Mouse (Mus musculus) MEL (cell line): ENCODE data around the gene Uqcc1. TPM values are rescaled to one million over a fixed set of nuclear protein-coding genes. Genes with fewer than 3 reads are reported as not detected.

Source experiments
- DNase-seq: peaks from one replicate; pipeline ENCODE4 v3.0.0; 2011; ENCODE audit warnings: low read depth, low spot score
- H3K27ac ChIP-seq: 2 replicates; pipeline ENCODE4 v1.5.1; 2012; ENCODE audit warnings: low read depth, mild to moderate bottlenecking, control low read depth, low read length, moderate library complexity; ENCODE audit not compliant: control insufficient read depth
- H3K27me3 ChIP-seq, 2 experiments: fragments of 150-350 bp in 1 of 2; sonication (generic) in 1 of 2; 2 replicates each; pipeline ENCODE4 v1.6.1; 2012; ENCODE audit warnings: low read length in 2 of 2, mild to moderate bottlenecking in 2 of 2, improper control_type of control experiment in 1 of 2, moderate library complexity in 1 of 2; ENCODE audit not compliant: insufficient read depth in 2 of 2, control insufficient read depth in 1 of 2
- H3K36me3 ChIP-seq, 2 experiments: 2 replicates each; pipeline ENCODE4 v1.6.1; 2012 to 2014; ENCODE audit warnings: low read length in 2 of 2, improper control_type of control experiment in 1 of 2, inconsistent platforms in 1 of 2, mild to moderate bottlenecking in 1 of 2; ENCODE audit not compliant: insufficient read depth in 2 of 2, control insufficient read depth in 1 of 2
- H3K4me1 ChIP-seq, 2 experiments: fragments of 150-350 bp in 1 of 2; sonication (generic) in 1 of 2; 2 replicates each; pipeline ENCODE4 v1.6.1; 2012; ENCODE audit warnings: low read length in 2 of 2, improper control_type of control experiment in 1 of 2, mild to moderate bottlenecking in 1 of 2; ENCODE audit not compliant: insufficient read depth in 2 of 2, control insufficient read depth in 1 of 2
- H3K4me3 ChIP-seq, 2 experiments: fragments of 150-350 bp in 1 of 2; sonication (generic) in 1 of 2; 2 replicates each; pipeline ENCODE4 v1.5.1; 2012; ENCODE audit warnings: low read depth in 2 of 2, low read length in 2 of 2, mild to moderate bottlenecking in 2 of 2, moderate library complexity in 2 of 2, control low read depth in 1 of 2, improper control_type of control experiment in 1 of 2; ENCODE audit not compliant: control insufficient read depth in 1 of 2, insufficient read depth in 1 of 2
- H3K79me2 ChIP-seq: 2 replicates; pipeline ENCODE4 v1.6.1; 2012; ENCODE audit warnings: mild to moderate bottlenecking, low read length, moderate library complexity; ENCODE audit not compliant: control insufficient read depth, poor library complexity, insufficient read depth
- H3K9ac ChIP-seq: 2 replicates; pipeline ENCODE4 v1.6.1; 2012; ENCODE audit warnings: low read depth, mild to moderate bottlenecking, control low read depth, low read length, moderate library complexity; ENCODE audit not compliant: control insufficient read depth, poor library complexity, severe bottlenecking
- H3K9me3 ChIP-seq: fragments of 150-350 bp; sonication (generic); replicated peaks from 2 replicates; pipeline ENCODE4 v1.6.1; 2012; ENCODE audit warnings: mild to moderate bottlenecking, low read length, improper control_type of control experiment, moderate library complexity; ENCODE audit not compliant: insufficient read depth
- CHD1 ChIP-seq: IDR thresholded peaks from 2 replicates; pipeline ENCODE4 v1.6.1; 2012; ENCODE audit warnings: low read depth, mild to moderate bottlenecking, inconsistent platforms, low read length, improper control_type of control experiment
- CHD2 ChIP-seq: IDR thresholded peaks from 2 replicates; pipeline ENCODE4 v1.6.1; 2011; ENCODE audit warnings: low read length, improper control_type of control experiment
- CTCF ChIP-seq, 3 experiments: IDR thresholded peaks in 2 of 3; conservative IDR thresholded peaks in 1 of 3; 2 replicates each; pipeline ENCODE4 v1.5.1; 2011 to 2012; ENCODE audit warnings: low read length in 3 of 3, low read depth in 2 of 3, mild to moderate bottlenecking in 2 of 3, improper control_type of control experiment in 1 of 3, inconsistent platforms in 1 of 3, mixed read lengths in 1 of 3, moderate library complexity in 1 of 3; ENCODE audit not compliant: control insufficient read depth in 1 of 3, insufficient read depth in 1 of 3, poor library complexity in 1 of 3, severe bottlenecking in 1 of 3
- E2F4 ChIP-seq: IDR thresholded peaks from 2 replicates; pipeline ENCODE4 v1.6.1; 2011; ENCODE audit warnings: low read depth, low read length, improper control_type of control experiment, borderline replicate concordance
- ELF1 ChIP-seq: IDR thresholded peaks from 2 replicates; pipeline ENCODE4 v1.6.1; 2014; ENCODE audit warnings: low read depth, mild to moderate bottlenecking, inconsistent platforms, low read length, improper control_type of control experiment, moderate library complexity
- EP300 ChIP-seq, 2 experiments: IDR thresholded peaks; 2 replicates each; pipeline ENCODE4 v1.6.1; 2011; ENCODE audit warnings: improper control_type of control experiment in 2 of 2, low read length in 2 of 2, low read depth in 1 of 2, mild to moderate bottlenecking in 1 of 2
- HCFC1 ChIP-seq: IDR thresholded peaks from 2 replicates; pipeline ENCODE4 v1.6.1; 2012; ENCODE audit warnings: low read depth, mild to moderate bottlenecking, inconsistent platforms, low read length, improper control_type of control experiment, moderate library complexity
- MAFK ChIP-seq: IDR thresholded peaks from 2 replicates; pipeline ENCODE4 v1.6.1; 2011; ENCODE audit warnings: low read depth, mild to moderate bottlenecking, low read length, improper control_type of control experiment, borderline replicate concordance
- MYB ChIP-seq: IDR thresholded peaks from 2 replicates; pipeline ENCODE4 v1.6.1; 2011; ENCODE audit warnings: mild to moderate bottlenecking, low read depth, low read length, improper control_type of control experiment
- NELFE ChIP-seq: IDR thresholded peaks from 2 replicates; pipeline ENCODE4 v1.6.1; 2011; ENCODE audit warnings: low read depth, low read length, improper control_type of control experiment
- SMC3 ChIP-seq: IDR thresholded peaks from 2 replicates; pipeline ENCODE4 v1.6.1; 2011; ENCODE audit warnings: low read depth, low read length, improper control_type of control experiment
- TAL1 ChIP-seq: IDR thresholded peaks from 2 replicates; pipeline ENCODE4 v1.6.1; 2012; ENCODE audit warnings: mild to moderate bottlenecking, inconsistent platforms, low read length, moderate library complexity, mixed read lengths
- TBP ChIP-seq: IDR thresholded peaks from 2 replicates; pipeline ENCODE4 v1.8.0; 2011; ENCODE audit warnings: low read depth, low read length, improper control_type of control experiment
- UBTF ChIP-seq: IDR thresholded peaks from 2 replicates; pipeline ENCODE4 v1.6.1; 2012; ENCODE audit warnings: low read depth, mild to moderate bottlenecking, inconsistent platforms, low read length, improper control_type of control experiment, moderate library complexity, borderline replicate concordance; ENCODE audit not compliant: insufficient read depth
- USF1 ChIP-seq: IDR thresholded peaks from 2 replicates; pipeline ENCODE4 v1.6.1; 2014; ENCODE audit warnings: low read depth, mild to moderate bottlenecking, inconsistent platforms, low read length, improper control_type of control experiment, moderate library complexity
- ZKSCAN1 ChIP-seq: IDR thresholded peaks from 2 replicates; pipeline ENCODE4 v1.6.1; 2012; ENCODE audit warnings: low read depth, mild to moderate bottlenecking, inconsistent platforms, low read length, improper control_type of control experiment, moderate library complexity
- ZNF384 ChIP-seq: IDR thresholded peaks from 2 replicates; pipeline ENCODE4 v1.6.1; 2012; ENCODE audit warnings: low read depth, mild to moderate bottlenecking, inconsistent platforms, low read length, improper control_type of control experiment
- polyA plus RNA-seq, 2 experiments: library from polyadenylated mRNA; stranded (reverse) in 1 of 2; unstranded in 1 of 2; fragments of >175 nt in 1 of 2; fragments of >200 nt in 1 of 2; gene quantifications; 2 replicates each; pipeline versions ENCODE4 v1.2.1 to v1.2.4; 2012; ENCODE audit warnings: low replicate concordance in 2 of 2, low read depth in 1 of 2; ENCODE audit not compliant: insufficient read length in 2 of 2, insufficient read depth in 1 of 2, missing spikeins in 1 of 2
- total RNA-seq: library from RNA; depleted of rRNA; stranded (reverse); fragments of 300-350 nt; gene quantifications from 2 replicates; pipeline ENCODE4 v1.2.3, GENCODE M21; 2012

Uqcc1 gene
- total and polyA plus RNA-seq, 3 experiments = 61.0 to 83.1 TPM; not detected in 1

DNA sequence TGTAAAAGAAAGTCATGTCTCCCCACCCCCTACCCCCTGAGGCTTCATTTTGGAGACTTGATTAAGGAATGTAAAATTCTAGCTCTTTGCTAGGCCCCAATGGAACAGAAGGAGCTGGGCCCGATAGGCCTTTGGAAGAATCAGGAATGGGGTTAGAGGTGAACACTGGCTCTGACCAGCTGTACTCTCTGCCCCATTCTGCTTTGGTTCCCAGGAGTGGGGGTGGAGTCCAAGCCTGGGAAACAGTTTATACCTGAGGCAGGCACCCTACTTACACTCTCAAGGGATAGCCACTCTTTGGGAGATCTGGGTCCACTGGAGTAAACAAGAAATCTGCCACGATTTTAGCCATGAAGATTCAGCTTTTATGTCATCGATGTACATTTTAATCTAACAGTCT, 10.6 kb upstream of the Uqcc1 start, which contains the start of gene Gm15557:
TSS of gene Gm15557 (plus strand) at position 48 of the 400 bp plus-strand sequence.
- no peaks in the 10 kb centered on the region for H3K36me3 ChIP-seq
- no peaks in the 10 kb centered on the region for H3K79me2 ChIP-seq
- no peak for DNase-seq
- no peak within 1 kb of the TSS for H3K4me3 ChIP-seq
- no peaks in the 10 kb centered on the region for H3K9me3 ChIP-seq
- H3K9ac ChIP-seq = no peak within 1 kb of the TSS
- H3K27ac ChIP-seq = no peak within 1 kb of the TSS
- H3K27me3 ChIP-seq = no peaks in the 10 kb centered on the region; a peak in 2 of 4 replicates
- no peak for TF ChIP-seq CHD1
- TF ChIP-seq TBP = no peak
- no peak for TF ChIP-seq USF1
- TF ChIP-seq EP300 (IDR thresholded peaks at IDR 0.05; ENCODE audit: low read depth in 1 of 2, low read length in 2 of 2) = no peak
- TF ChIP-seq TAL1 = no peak
- TF ChIP-seq MYB = no peak
- TF ChIP-seq MAFK = no peak
- TF ChIP-seq ELF1 = no peak
- TF ChIP-seq CTCF (IDR thresholded peaks at IDR 0.05 in 2 of 3, conservative IDR thresholded peaks at IDR 0.05 in 1 of 3; ENCODE audit: control insufficient read depth in 1 of 3, insufficient read depth in 1 of 3, low read depth in 2 of 3, low read length in 3 of 3, poor library complexity in 1 of 3, severe bottlenecking in 1 of 3) = no peak
- TF ChIP-seq CHD2 = no peak
- TF ChIP-seq ZNF384 = no peak
- no peak for TF ChIP-seq ZKSCAN1
- TF ChIP-seq UBTF = no peak
- no peak for TF ChIP-seq HCFC1
- no peak for TF ChIP-seq SMC3
- no peak for TF ChIP-seq NELFE
- no peak for TF ChIP-seq E2F4
- H3K4me1 ChIP-seq = no peaks in the 10 kb centered on the region

DNA sequence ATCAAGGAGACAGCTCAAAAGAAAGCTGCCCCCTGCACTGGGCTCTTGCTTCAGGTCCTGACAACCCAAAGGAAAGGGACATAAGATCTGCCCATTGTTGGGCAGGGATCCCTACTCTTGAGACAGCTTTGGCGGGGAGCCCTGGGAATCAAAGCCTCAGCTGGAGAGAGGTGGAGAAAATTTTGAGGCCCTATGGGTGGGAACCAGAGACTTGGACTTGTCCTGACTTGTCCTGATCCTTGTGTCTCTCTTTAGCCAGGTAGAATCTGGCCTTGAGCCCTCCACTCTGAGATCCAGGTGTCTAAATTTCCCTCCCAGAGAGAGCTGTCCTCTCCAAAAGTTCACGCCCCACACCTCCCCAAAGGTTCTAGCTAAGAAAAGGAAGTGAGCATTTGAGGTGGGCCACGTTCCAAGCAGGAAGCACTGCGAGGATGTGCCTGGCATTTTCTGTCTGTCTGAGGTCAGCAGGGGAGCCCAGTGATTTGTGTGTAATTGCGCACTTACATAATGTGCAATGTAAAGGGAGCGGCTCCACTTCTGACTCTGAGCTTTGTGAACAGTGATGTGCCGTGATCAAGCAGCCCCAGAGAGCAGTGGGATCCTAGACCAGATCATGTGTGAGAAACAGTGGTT, 9.9 kb upstream of the Uqcc1 start:
- Histone ChIP-seq H3K4me1 (no peaks in the 10 kb centered on the region), H3K9ac (no peak overlapping the region)

More for the DNA sequence above, 9.9 kb upstream of the Uqcc1 start:
- Histone ChIP-seq H3K27ac (no peak overlapping the region), H3K4me3 (no peak overlapping the region), H3K79me2 (no peaks in the 10 kb centered on the region), H3K36me3 (no peaks in the 10 kb centered on the region), H3K9me3 (no peaks in the 10 kb centered on the region), H3K27me3 (peaks cover 0 to 4% of the 10 kb centered on the region in 2 experiments; a peak in 3 of 4 replicates)
- TF ChIP-seq CTCF (IDR thresholded peaks at IDR 0.05 in 2 of 3, conservative IDR thresholded peaks at IDR 0.05 in 1 of 3; ENCODE audit: control insufficient read depth in 1 of 3, insufficient read depth in 1 of 3, low read depth in 2 of 3, low read length in 3 of 3, poor library complexity in 1 of 3, severe bottlenecking in 1 of 3) (no peak), ELF1 (peak; percentile 50; the same call in 1 of the 2 replicates)
- DNase-seq = peak; percentile 29
